ENCODE assay signal across 8 mouse cellular contexts in the genomic region with DNA sequence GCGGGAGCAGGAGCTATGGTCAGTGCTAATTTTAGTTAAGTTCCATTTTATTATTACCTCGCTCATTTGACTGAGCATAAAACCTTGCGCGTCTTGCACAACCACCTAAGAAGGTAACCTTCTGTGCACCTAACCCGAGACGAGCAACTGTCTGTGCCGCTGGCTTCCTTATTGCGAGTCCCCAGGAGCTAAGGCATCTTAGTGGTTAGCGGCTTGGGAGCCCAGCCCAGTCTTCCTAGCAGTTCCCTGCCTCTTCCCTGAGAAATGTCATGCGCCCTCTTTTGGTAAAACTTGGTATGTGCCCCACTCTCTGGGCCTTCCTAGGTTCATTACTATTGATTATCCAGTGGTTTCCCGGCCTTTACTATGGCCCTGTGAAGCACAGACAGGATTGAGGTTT. TPM values are rescaled to one million over a fixed set of nuclear protein-coding genes. Genes with fewer than 3 reads are reported as not detected.
DNase-seq lines count a peak whose midpoint lies in the region; ATAC-seq and TF ChIP-seq lines count a peak whose summit lies in the region.

No protein-coding gene starts in this region.

- peak overlapping the region; percentile 80 for H3K27ac ChIP-seq in left cerebral cortex, adult 2 months

- DNase-seq in adrenal gland, adult 2 months = peak; percentile 89
- DNase-seq in embryo, embryonic 10 days (ENCODE audit: low spot score) = peak; percentile 91
- peak; percentile 81 for DNase-seq in gastrocnemius, postnatal 10 days
- DNase-seq in hindlimb bud, embryonic 11.5 days (ENCODE audit: extremely low spot score, low read depth, low spot score) = peak; percentile 76
- DNase-seq in left cerebral cortex, adult 2 months (ENCODE audit: extremely low spot score in 1 of 2, low spot score in 2 of 2) = peak; percentile 81 to 83
- peak; percentile 90 to 91 for DNase-seq in right cerebral cortex, adult 2 months (ENCODE audit: low spot score in 2 of 2)
- peak; percentile 68 to 80 for DNase-seq in urinary bladder, postnatal 4 days (ENCODE audit: low spot score in 2 of 2)

- TF ChIP-seq CTCF in left cerebral cortex, adult 2 months (IDR thresholded peaks at IDR 0.05) = peak; percentile 93

- intact Hi-C loops in left cerebral cortex, adult 2 months (cut with DNase I) = loop anchor here (5.0 to 10.0 kb wide), 3 partner anchors 65 to 213 kb away; a partner anchor contains a TSS

- H3K4me3 ChIP-seq in left cerebral cortex, adult 2 months = peak overlapping the region; percentile 83

- ATAC-seq in megakaryocyte, adult 5-6 weeks (ENCODE audit: poor library complexity, severe bottlenecking) = peak; percentile 48

RNA-seq across cellular contexts. Expression of a gene that starts 0.9 kb away (rescaled TPM):
- total RNA-seq in adrenal gland, adult 2 months (2021) = 100 to 1,000 TPM in 1 of 2 experiments, 10 to 100 TPM in 1; 92.9 to 112 TPM
- polyA plus RNA-seq in adrenal gland, adult 2 months (2012; rRNA removed) = 114 and 118 TPM in 2 replicates
- total RNA-seq in gastrocnemius, postnatal 10 days (2021) = 100 to 1,000 TPM; 345 to 347 TPM
- total RNA-seq in left cerebral cortex, adult 2 months (2021) = 100 to 1,000 TPM; 109 to 112 TPM
- 4.5 and 6.3 TPM in 2 replicates for total RNA-seq in megakaryocyte, adult 5-6 weeks (2015)
- 0.73 and 1.7 TPM in 2 replicates for total RNA-seq in megakaryocyte, adult 5-6 weeks (2017)

RNA-seq across cellular contexts. Expression of a gene that starts 32.4 kb away (rescaled TPM):
- 1 to 10 TPM; 2.5 to 4.5 TPM for total RNA-seq in adrenal gland, adult 2 months (2021)
- 12.9 and 13.5 TPM in 2 replicates for polyA plus RNA-seq in adrenal gland, adult 2 months (2012; rRNA removed)
- 1 to 10 TPM; 3.5 to 6.1 TPM for total RNA-seq in gastrocnemius, postnatal 10 days (2021)
- 10 to 100 TPM; 25.1 to 30.1 TPM for total RNA-seq in left cerebral cortex, adult 2 months (2021)
- 0.74 and 1.0 TPM in 2 replicates for total RNA-seq in megakaryocyte, adult 5-6 weeks (2015)
- total RNA-seq in megakaryocyte, adult 5-6 weeks (2017) = 0.18 and 0.69 TPM in 2 replicates

RNA-seq across cellular contexts. Expression of a gene that starts 34.5 kb away (rescaled TPM):
- 10 to 100 TPM; 37.8 to 54.0 TPM for total RNA-seq in adrenal gland, adult 2 months (2021)
- polyA plus RNA-seq in adrenal gland, adult 2 months (2012; rRNA removed) = 47.2 and 49.0 TPM in 2 replicates
- 1 to 10 TPM; 3.4 to 4.6 TPM for total RNA-seq in gastrocnemius, postnatal 10 days (2021)
- 10 to 100 TPM; 17.4 to 17.8 TPM for total RNA-seq in left cerebral cortex, adult 2 months (2021)
- 0.09 TPM in 1 of 2 replicates, not detected in the other for total RNA-seq in megakaryocyte, adult 5-6 weeks (2015)
- 0.24 TPM in 1 of 2 replicates, not detected in the other for total RNA-seq in megakaryocyte, adult 5-6 weeks (2017)

RNA-seq across cellular contexts. Expression of a gene that starts 51.3 kb away (rescaled TPM):
- total RNA-seq in adrenal gland, adult 2 months (2021) = 100 to 1,000 TPM; 101 to 148 TPM
- polyA plus RNA-seq in adrenal gland, adult 2 months (2012; rRNA removed) = 61.6 and 64.6 TPM in 2 replicates
- 10 to 100 TPM; 46.8 to 54.9 TPM for total RNA-seq in gastrocnemius, postnatal 10 days (2021)
- total RNA-seq in left cerebral cortex, adult 2 months (2021) = 100 to 1,000 TPM; 709 to 735 TPM
- 73.7 and 76.7 TPM in 2 replicates for total RNA-seq in megakaryocyte, adult 5-6 weeks (2015)
- 155 and 158 TPM in 2 replicates for total RNA-seq in megakaryocyte, adult 5-6 weeks (2017)

Comparison
In these comparisons a context has a peak if more than half of its experiments do, and no peak if none do; other contexts are left out.
1. Peak in every context shown above with its lines: DNase-seq, ATAC-seq, H3K4me3 ChIP-seq and H3K27ac ChIP-seq.
2. RNA of a gene that starts 0.9 kb away (total RNA-seq): 345 to 347 TPM in gastrocnemius, postnatal 10 days, 92.9 to 112 TPM in adrenal gland, adult 2 months and 109 to 112 TPM in left cerebral cortex, adult 2 months; 0.73 to 6.3 TPM in megakaryocyte, adult 5-6 weeks; every median in the first group is over 10 times any median in the second.